Mouse (Mus musculus) ES-Bruce4 (cell line): Measurements from ENCODE around the gene Ak7.

Experiments used
- CTCF ChIP-seq: IDR thresholded peaks from one replicate; pipeline ENCODE4 v1.8.1; 2011; ENCODE audit warnings: low read depth, low read length
- EP300 ChIP-seq: IDR thresholded peaks from 2 replicates; pipeline ENCODE4 v1.6.1; 2011; ENCODE audit warnings: low read depth, low read length; ENCODE audit not compliant: insufficient read depth
- POLR2A ChIP-seq: IDR thresholded peaks from one replicate; pipeline ENCODE4 v1.8.1; 2011; ENCODE audit warnings: low read length; ENCODE audit not compliant: insufficient read depth

DNA sequence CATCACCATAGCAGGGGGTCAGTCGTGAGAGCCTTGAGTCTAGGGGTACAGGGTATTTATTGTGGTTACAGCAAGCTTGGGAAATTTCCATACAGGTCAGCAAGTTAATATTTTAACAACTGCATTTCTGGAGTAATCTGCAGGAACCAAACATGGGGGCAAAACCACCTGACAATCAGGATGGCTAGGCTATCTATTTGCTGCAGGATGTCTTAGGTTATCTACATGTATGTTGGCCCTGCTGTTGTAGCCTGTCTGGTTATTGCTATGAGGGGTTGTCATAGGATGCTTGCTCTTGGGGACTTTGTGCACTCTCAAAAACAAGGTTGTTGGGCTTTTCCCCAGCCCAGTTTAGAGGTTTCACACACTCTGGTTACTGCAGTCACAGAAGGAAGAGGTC is 18.8 kb downstream of the Ak7 start:
- no peak for TF ChIP-seq POLR2A
- TF ChIP-seq CTCF = no peak
- no peak for TF ChIP-seq EP300
